Mouse (Mus musculus) myocyte (in vitro differentiated cells): Measurements from ENCODE around the gene Dgcr6. TPM values are rescaled to one million over a fixed set of nuclear protein-coding genes. Genes with fewer than 3 reads are reported as not detected.
A peak's percentile ranks its signal among the peaks of the same experiment; 100 is the strongest.

Experiments used
- H3K27me3 ChIP-seq: one replicate; pipeline ENCODE4 v1.6.1; 2011; ENCODE audit not compliant: control insufficient read depth, insufficient read depth, insufficient read length
- H3K36me3 ChIP-seq: one replicate; pipeline ENCODE4 v1.6.1; 2011; ENCODE audit not compliant: control insufficient read depth, insufficient read depth
- H3K4me2 ChIP-seq: one replicate; pipeline ENCODE4 v1.6.1; 2011; ENCODE audit warnings: low read depth, control low read depth
- H3K4me3 ChIP-seq: one replicate; pipeline ENCODE4 v1.5.1; 2011; ENCODE audit warnings: mild to moderate bottlenecking, control low read depth, moderate library complexity
- H3K79me2 ChIP-seq: one replicate; pipeline ENCODE4 v1.6.1; 2011; ENCODE audit not compliant: control insufficient read depth, insufficient read depth
- H3ac ChIP-seq: one replicate; pipeline ENCODE4 v1.6.1; 2011; ENCODE audit not compliant: control insufficient read depth, insufficient read length
- CEBPB ChIP-seq: IDR thresholded peaks from 2 replicates; pipeline ENCODE4 v1.6.1; 2011; ENCODE audit warnings: mild to moderate bottlenecking, moderate library complexity; ENCODE audit not compliant: poor library complexity, insufficient read depth, severe bottlenecking
- E2F4 ChIP-seq: IDR thresholded peaks from one replicate; pipeline ENCODE4 v1.6.1; 2011; ENCODE audit warnings: mild to moderate bottlenecking, control low read depth, moderate library complexity; ENCODE audit not compliant: insufficient read depth
- MAX ChIP-seq: IDR thresholded peaks from one replicate; pipeline ENCODE4 v1.6.1; 2011; ENCODE audit warnings: low read depth, mild to moderate bottlenecking, control low read depth
- MYOD1 ChIP-seq, 3 experiments: IDR thresholded peaks; one replicate each; pipeline ENCODE4 v1.6.1; 2011; ENCODE audit warnings: control low read depth in 2 of 3, low read depth in 2 of 3, mild to moderate bottlenecking in 2 of 3, moderate library complexity in 1 of 3; ENCODE audit not compliant: insufficient read length in 2 of 3, control insufficient read depth in 1 of 3
- MYOG ChIP-seq, 3 experiments: IDR thresholded peaks; one replicate each; pipeline ENCODE4 v1.6.1; 2011; ENCODE audit warnings: control low read depth in 2 of 3, low read depth in 2 of 3, mild to moderate bottlenecking in 2 of 3; ENCODE audit not compliant: insufficient read length in 2 of 3, control insufficient read depth in 1 of 3, insufficient read depth in 1 of 3
- POLR2A ChIP-seq: IDR thresholded peaks from one replicate; pipeline ENCODE4 v1.6.1; 2011; ENCODE audit warnings: low read depth, mild to moderate bottlenecking, control low read depth, moderate library complexity; ENCODE audit not compliant: insufficient read length
- POLR2AphosphoS2 ChIP-seq: IDR thresholded peaks from one replicate; pipeline ENCODE4 v1.6.1; 2011; ENCODE audit warnings: low read depth, control low read depth; ENCODE audit not compliant: insufficient read length
- REST ChIP-seq: IDR thresholded peaks from one replicate; pipeline ENCODE4 v1.6.1; 2011; ENCODE audit warnings: mild to moderate bottlenecking, control low read depth, moderate library complexity; ENCODE audit not compliant: insufficient read depth, insufficient read length
- SRF ChIP-seq: IDR thresholded peaks from one replicate; pipeline ENCODE4 v1.6.1; 2011; ENCODE audit warnings: low read depth; ENCODE audit not compliant: control insufficient read depth, insufficient read length
- TCF12 ChIP-seq: IDR thresholded peaks from one replicate; pipeline ENCODE4 v1.6.1; 2011; ENCODE audit warnings: mild to moderate bottlenecking, control low read depth; ENCODE audit not compliant: poor library complexity, insufficient read depth, severe bottlenecking
- TCF3 ChIP-seq: IDR thresholded peaks from one replicate; pipeline ENCODE4 v1.6.1; 2011; ENCODE audit warnings: low read depth, control low read depth; ENCODE audit not compliant: insufficient read length
- USF1 ChIP-seq: IDR thresholded peaks from one replicate; pipeline ENCODE4 v1.6.1; 2011; ENCODE audit warnings: low read depth, mild to moderate bottlenecking, control low read depth, moderate library complexity
- polyA plus RNA-seq: library from polyadenylated mRNA; unstranded; fragments of >200 nt; fragmentation: generic; extraction: Trizol; gene quantifications from one replicate; pipeline ENCODE4 v1.2.1, GENCODE M21; 2012; ENCODE audit warnings: missing spikeins

Gene Dgcr6
- polyA plus RNA-seq, 1 experiment, result 67.2 TPM

- H3K27me3 ChIP-seq, result no peaks in the 10 kb centered on the region
- H3K4me3 ChIP-seq, result no peak overlapping the region
- H3K79me2 ChIP-seq, result no peaks in the 10 kb centered on the region
- H3K4me2 ChIP-seq, result no peak overlapping the region
- H3K36me3 ChIP-seq, result peaks cover 4% of the 10 kb centered on the region
- TF ChIP-seq MAX (no peak), POLR2A (no peak), CEBPB (no peak), REST (no peak)
- no peak overlapping the region for H3ac ChIP-seq
Observed at GRCm38 (mm10) chr16:18068653-18069376, 16.2 kb downstream of the Dgcr6 start.

GRCm38 (mm10) chr16:18070798-18071197 is 18.1 kb downstream of the Dgcr6 start:
- Histone ChIP-seq H3K36me3 (peaks cover 4% of the 10 kb centered on the region), H3K4me2 (no peak overlapping the region), H3ac (no peak overlapping the region), H3K79me2 (no peaks in the 10 kb centered on the region), H3K27me3 (no peaks in the 10 kb centered on the region), H3K4me3 (no peak overlapping the region)
- TF ChIP-seq REST, result no peak
- no peak for TF ChIP-seq MYOG (IDR thresholded peaks at IDR 0.05; ENCODE audit: control insufficient read depth in 1 of 3, insufficient read depth in 1 of 3, insufficient read length in 2 of 3, low read depth in 2 of 3)
- TF ChIP-seq TCF3, result no peak
- TF ChIP-seq POLR2AphosphoS2, result no peak
- TF ChIP-seq TCF12, result no peak
- TF ChIP-seq MYOD1 (IDR thresholded peaks at IDR 0.05; ENCODE audit: control insufficient read depth in 1 of 3, insufficient read length in 2 of 3, low read depth in 2 of 3), result no peak
- no peak for TF ChIP-seq E2F4
- no peak for TF ChIP-seq POLR2A
- TF ChIP-seq USF1, result no peak

GRCm38 (mm10) chr16:18072089-18072488 is 19.4 kb downstream of the Dgcr6 start:
- Histone ChIP-seq H3K36me3 (peaks cover 4% of the 10 kb centered on the region), H3K27me3 (no peaks in the 10 kb centered on the region), H3K79me2 (no peaks in the 10 kb centered on the region), H3K4me3 (no peak overlapping the region), H3ac (no peak overlapping the region), H3K4me2 (no peak overlapping the region)
- TF ChIP-seq SRF (no peak), TCF12 (no peak), MYOG (IDR thresholded peaks at IDR 0.05; ENCODE audit: control insufficient read depth in 1 of 3, insufficient read depth in 1 of 3, insufficient read length in 2 of 3, low read depth in 2 of 3) (no peak), POLR2AphosphoS2 (no peak), MAX (no peak), E2F4 (no peak), CEBPB (no peak), MYOD1 (IDR thresholded peaks at IDR 0.05; ENCODE audit: control insufficient read depth in 1 of 3, insufficient read length in 2 of 3, low read depth in 2 of 3) (no peak)

- Histone ChIP-seq H3K36me3 (no peaks in the 10 kb centered on the region), H3ac (no peak overlapping the region), H3K79me2 (no peaks in the 10 kb centered on the region), H3K27me3 (no peaks in the 10 kb centered on the region), H3K4me2 (no peak overlapping the region), H3K4me3 (no peak overlapping the region)
- TF ChIP-seq POLR2A (no peak), POLR2AphosphoS2 (peak; percentile 28)
Observed at GRCm38 (mm10) chr16:18073259-18073962, 20.8 kb downstream of the Dgcr6 start.

- no peaks in the 10 kb centered on the region for H3K79me2 ChIP-seq
- TF ChIP-seq POLR2A, result no peak
- peak; percentile 67 for TF ChIP-seq POLR2AphosphoS2
- no peak overlapping the region for H3K4me3 ChIP-seq
Observed at GRCm38 (mm10) chr16:18074611-18075010, 22.0 kb downstream of the Dgcr6 start.

More at GRCm38 (mm10) chr16:18074611-18075010, 22.0 kb downstream of the Dgcr6 start:
- Histone ChIP-seq H3K4me2 (no peak overlapping the region), H3K36me3 (no peaks in the 10 kb centered on the region), H3K27me3 (no peaks in the 10 kb centered on the region), H3ac (no peak overlapping the region)
